Mouse (Mus musculus) CH12.LX (cell line): ENCODE results near the gene Manea.

ENCODE experiments used
- CTCF ChIP-seq, 2 experiments: IDR thresholded peaks in 1 of 2; conservative IDR thresholded peaks in 1 of 2; 2 replicates each; pipeline ENCODE4 v1.5.1; 2011 to 2012; ENCODE audit warnings: low read depth in 2 of 2, low read length in 2 of 2, improper control_type of control experiment in 1 of 2, inconsistent platforms in 1 of 2, mild to moderate bottlenecking in 1 of 2, moderate library complexity in 1 of 2
- E2F4 ChIP-seq: IDR thresholded peaks from 2 replicates; pipeline ENCODE4 v1.6.1; 2011; ENCODE audit warnings: low read depth, low read length, improper control_type of control experiment; ENCODE audit not compliant: insufficient replicate concordance
- ELF1 ChIP-seq: IDR thresholded peaks from 2 replicates; pipeline ENCODE4 v1.6.1; 2014; ENCODE audit warnings: low read depth, mild to moderate bottlenecking, inconsistent platforms, low read length, improper control_type of control experiment
- ETS1 ChIP-seq: conservative IDR thresholded peaks from 2 replicates; pipeline ENCODE4 v1.6.1; 2012; ENCODE audit warnings: low read depth, mild to moderate bottlenecking, inconsistent platforms, low read length, improper control_type of control experiment, moderate library complexity
- JUND ChIP-seq: conservative IDR thresholded peaks from 2 replicates; pipeline ENCODE4 v1.6.1; 2011; ENCODE audit warnings: low read depth, low read length, improper control_type of control experiment
- MAX ChIP-seq: IDR thresholded peaks from 2 replicates; pipeline ENCODE4 v1.6.1; 2011; ENCODE audit warnings: low read length, improper control_type of control experiment
- NELFE ChIP-seq: IDR thresholded peaks from 2 replicates; pipeline ENCODE4 v1.6.1; 2011; ENCODE audit warnings: low read depth, low read length, improper control_type of control experiment
- NRF1 ChIP-seq: IDR thresholded peaks from 2 replicates; pipeline ENCODE4 v1.6.1; 2014; ENCODE audit warnings: low read depth, mild to moderate bottlenecking, inconsistent platforms, low read length, improper control_type of control experiment, moderate library complexity
- POLR2A ChIP-seq: IDR thresholded peaks from 2 replicates; pipeline ENCODE4 v1.6.1; 2011; ENCODE audit warnings: low read depth, mild to moderate bottlenecking, improper control_type of control experiment, low read length
- RAD21 ChIP-seq: IDR thresholded peaks from 2 replicates; pipeline ENCODE4 v1.6.1; 2011; ENCODE audit warnings: low read depth, mild to moderate bottlenecking, low read length, improper control_type of control experiment, moderate library complexity
- SIN3A ChIP-seq: IDR thresholded peaks from 2 replicates; pipeline ENCODE4 v1.6.1; 2012; ENCODE audit warnings: low read length, improper control_type of control experiment, inconsistent platforms
- ZKSCAN1 ChIP-seq: IDR thresholded peaks from 2 replicates; pipeline ENCODE4 v1.6.1; 2012; ENCODE audit warnings: low read depth, inconsistent platforms, low read length, improper control_type of control experiment, borderline replicate concordance
- ZMIZ1 ChIP-seq: IDR thresholded peaks from 2 replicates; pipeline ENCODE4 v1.6.1; 2012; ENCODE audit warnings: low read depth, mild to moderate bottlenecking, inconsistent platforms, low read length, improper control_type of control experiment
- ZNF384 ChIP-seq: IDR thresholded peaks from 2 replicates; pipeline ENCODE4 v1.6.1; 2012; ENCODE audit warnings: low read depth, low read length, improper control_type of control experiment, inconsistent platforms

- TF ChIP-seq CTCF (conservative IDR thresholded peaks at IDR 0.05 in 1 of 2, IDR thresholded peaks at IDR 0.05 in 1 of 2; ENCODE audit: low read depth in 2 of 2, low read length in 2 of 2) (no peak), ZNF384 (peak; percentile 97), POLR2A (no peak), ETS1 (no peak), ELF1 (no peak), JUND (no peak), ZKSCAN1 (no peak), MAX (no peak), NRF1 (no peak), NELFE (no peak), E2F4 (no peak), RAD21 (no peak), SIN3A (0 out of 2 replicates have a peak, but pooled peaks have one; percentile 53), ZMIZ1 (no peak)
Observed at GRCm38 (mm10) chr4:26347239-26347638, 548 bp upstream of the Manea start.
